Mouse (Mus musculus): ENCODE data around the gene Trem1. TPM values are rescaled to one million over a fixed set of nuclear protein-coding genes. Genes with fewer than 3 reads are reported as not detected.

Gene Trem1
- polyA plus RNA-seq (2016; fragmentation: Nextera tagmentation; extraction: Ambion mirVana), result not detected in 2 replicates

DNA sequence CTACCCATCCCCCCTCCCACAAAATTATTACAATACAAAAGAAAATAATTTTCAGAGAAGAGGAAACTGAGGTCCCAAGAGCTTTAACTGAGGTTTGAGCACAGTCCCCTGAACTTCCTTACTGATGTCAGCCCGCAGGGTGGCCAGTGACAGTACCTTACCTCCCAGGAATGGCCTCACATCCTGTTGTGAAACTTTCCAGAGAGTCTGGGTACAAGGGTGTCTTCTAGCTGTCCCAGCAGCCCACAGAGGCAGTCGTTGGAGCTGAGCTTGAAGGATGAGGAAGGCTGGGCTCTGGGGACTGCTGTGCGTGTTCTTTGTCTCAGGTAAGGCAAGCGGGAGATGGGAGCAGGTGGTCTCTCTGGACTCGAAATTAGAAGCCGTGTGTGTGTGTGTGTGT is at the start of gene Trem1:
TSS of gene Trem1 (plus strand) at position 251 of the 400 bp plus-strand sequence.
- Histone ChIP-seq H3K27me3 (replicated peaks; ENCODE audit: low read depth, poor library complexity, severe bottlenecking) (no peaks in the 10 kb centered on the region), H3K9me3 (no peaks in the 10 kb centered on the region), H3K27ac (replicated peaks) (no peak within 1 kb of the TSS), H3K4me1 (no peaks in the 10 kb centered on the region), H3K4me3 (no peak within 1 kb of the TSS), H3K36me3 (replicated peaks) (no peaks in the 10 kb centered on the region)
- no peak for DNase-seq (ENCODE audit: low spot score)
- 85% methylated on average over 6 of the region's 6 CpGs for WGBS

DNA sequence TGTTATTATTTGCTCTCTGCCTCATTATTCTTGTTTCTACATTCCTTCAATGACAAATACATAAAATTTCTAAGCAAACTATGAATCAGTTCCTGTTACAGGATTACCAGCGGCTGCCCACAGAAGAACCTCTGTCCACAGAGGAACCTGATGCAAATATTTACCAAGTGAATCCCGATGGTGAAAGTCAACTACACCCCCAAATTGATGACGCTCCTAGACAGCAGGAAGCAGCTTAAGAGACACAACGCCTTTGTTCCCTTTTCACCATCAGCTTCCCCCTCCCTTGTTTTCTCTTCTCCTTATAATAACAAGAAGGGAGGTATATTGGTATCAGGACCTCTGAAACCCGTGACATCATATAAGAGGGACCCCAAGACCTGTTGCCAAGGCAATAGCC is 47.3 kb upstream of the Trem1 start:
- H3K27ac ChIP-seq (replicated peaks), result no peak overlapping the region
- 72% methylated on average over 5 of the region's 5 CpGs for WGBS
- H3K4me3 ChIP-seq, result no peak overlapping the region
- 0 out of 2 replicates have a peak, but pooled peaks cover 3% of the 10 kb centered on the region for H3K9me3 ChIP-seq
- H3K27me3 ChIP-seq (replicated peaks; ENCODE audit: low read depth, poor library complexity, severe bottlenecking), result no peaks in the 10 kb centered on the region
- DNase-seq (ENCODE audit: low spot score), result no peak
- H3K36me3 ChIP-seq (replicated peaks), result no peaks in the 10 kb centered on the region
- peaks cover 4% of the 10 kb centered on the region; the same call in 1 of the 2 replicates for H3K4me1 ChIP-seq

DNA sequence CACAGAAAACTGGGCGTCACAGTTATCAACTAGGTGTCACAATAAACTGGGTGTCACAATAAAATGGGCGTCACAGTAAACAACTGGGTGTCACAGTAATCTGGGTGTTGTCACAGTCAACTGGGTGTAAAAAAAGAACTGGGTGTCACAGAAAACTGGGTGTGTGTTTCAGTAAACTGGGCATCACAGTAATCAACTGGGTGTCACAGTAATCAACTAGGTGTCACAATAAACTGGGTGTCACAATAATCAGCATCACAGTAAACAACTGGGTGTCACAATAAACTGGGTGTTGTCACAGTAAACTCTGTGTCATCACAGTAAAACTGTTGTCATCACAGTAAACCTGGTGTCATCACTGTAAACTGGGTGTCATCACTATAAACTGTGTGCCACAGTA is 40.2 kb upstream of the Trem1 start:
- Histone ChIP-seq H3K27ac (replicated peaks) (no peak overlapping the region), H3K4me1 (peaks cover 4% of the 10 kb centered on the region; the same call in 1 of the 2 replicates), H3K4me3 (no peak overlapping the region), H3K27me3 (replicated peaks; ENCODE audit: low read depth, poor library complexity, severe bottlenecking) (no peaks in the 10 kb centered on the region), H3K9me3 (no peaks in the 10 kb centered on the region), H3K36me3 (replicated peaks) (no peaks in the 10 kb centered on the region)
- WGBS, result 81% methylated on average over 2 of the region's 2 CpGs
- DNase-seq (ENCODE audit: low spot score), result no peak

DNA sequence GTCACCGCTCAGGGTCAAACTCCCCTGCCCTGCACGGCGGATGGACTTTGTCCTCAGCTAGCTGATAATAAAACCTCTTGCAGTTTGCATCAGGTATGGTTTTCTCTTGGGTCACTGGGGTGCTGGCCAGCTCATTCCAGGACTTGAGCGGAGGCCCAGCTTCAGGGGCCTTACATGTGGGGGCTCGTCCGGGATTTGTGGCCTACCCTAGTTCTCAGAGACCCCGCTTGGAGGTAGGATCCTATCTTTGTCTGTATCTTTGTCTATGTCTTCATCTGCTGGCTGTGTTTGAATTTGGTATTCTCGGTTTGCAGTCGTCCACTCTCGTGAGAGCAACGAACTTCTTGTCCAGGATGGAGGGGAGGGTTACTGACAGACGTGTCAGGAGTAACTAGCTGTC is 29.5 kb upstream of the Trem1 start:
- peaks cover 27% of the 10 kb centered on the region for H3K9me3 ChIP-seq
- no peak overlapping the region for H3K4me3 ChIP-seq
- no peaks in the 10 kb centered on the region for H3K36me3 ChIP-seq (replicated peaks)
- 94% methylated on average over 12 of the region's 12 CpGs for WGBS
- H3K27ac ChIP-seq (replicated peaks), result no peak overlapping the region
- no peak for DNase-seq (ENCODE audit: low spot score)
- no peaks in the 10 kb centered on the region for H3K27me3 ChIP-seq (replicated peaks; ENCODE audit: low read depth, poor library complexity, severe bottlenecking)
- H3K4me1 ChIP-seq, result no peaks in the 10 kb centered on the region

DNA sequence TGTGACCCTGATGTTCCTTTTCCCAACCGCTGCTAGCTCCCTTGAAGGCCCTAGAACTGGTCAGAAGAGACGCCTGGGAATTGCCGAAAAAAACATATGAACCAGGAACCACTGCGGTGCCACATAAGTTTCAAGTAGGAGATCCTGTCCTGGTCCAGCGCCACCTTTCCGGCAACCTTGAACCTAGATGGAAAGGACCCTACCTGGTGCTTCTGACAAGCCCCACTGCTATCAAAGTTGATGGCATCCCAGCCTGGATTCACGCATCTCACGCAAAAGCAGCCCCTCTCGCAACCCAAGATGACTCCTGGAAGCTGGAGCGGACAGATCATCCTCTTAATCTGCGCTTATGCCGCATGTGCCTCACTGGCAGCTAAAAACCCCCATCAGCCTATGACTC is 20.0 kb upstream of the Trem1 start:
- DNase-seq (ENCODE audit: low spot score), result no peak
- 93% methylated on average over 12 of the region's 12 CpGs for WGBS
- Histone ChIP-seq H3K27me3 (replicated peaks; ENCODE audit: low read depth, poor library complexity, severe bottlenecking) (no peaks in the 10 kb centered on the region), H3K27ac (replicated peaks) (no peak overlapping the region), H3K36me3 (replicated peaks) (no peaks in the 10 kb centered on the region), H3K4me3 (no peak overlapping the region), H3K4me1 (no peaks in the 10 kb centered on the region), H3K9me3 (no peaks in the 10 kb centered on the region)

DNA sequence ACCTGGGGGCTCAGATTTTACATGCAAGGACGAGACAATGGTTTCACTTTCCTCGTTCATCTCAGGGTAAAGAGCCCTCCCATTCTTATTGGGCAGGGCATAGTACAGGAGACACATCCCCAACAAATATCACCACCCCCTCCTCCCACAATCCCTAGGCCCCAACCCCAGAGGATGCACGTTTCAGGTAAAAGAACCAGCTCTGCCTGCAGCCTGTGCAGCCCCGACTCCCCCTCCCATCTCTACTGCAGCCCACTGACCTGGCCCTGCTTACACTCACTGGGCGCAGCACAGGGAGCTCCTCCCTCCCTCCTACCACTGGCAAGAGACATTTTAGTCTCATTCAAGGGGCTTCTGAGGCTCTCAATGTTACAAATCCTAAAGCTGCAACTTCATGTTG is 19.1 kb upstream of the Trem1 start:
- DNase-seq (ENCODE audit: low spot score), result no peak
- 78% methylated on average over 5 of the region's 5 CpGs for WGBS
- no peak overlapping the region for H3K4me3 ChIP-seq
- H3K27me3 ChIP-seq (replicated peaks; ENCODE audit: low read depth, poor library complexity, severe bottlenecking), result no peaks in the 10 kb centered on the region
- H3K9me3 ChIP-seq, result 0 out of 2 replicates have a peak, but pooled peaks cover 3% of the 10 kb centered on the region
- H3K4me1 ChIP-seq, result no peaks in the 10 kb centered on the region
- H3K27ac ChIP-seq (replicated peaks), result no peak overlapping the region
- H3K36me3 ChIP-seq (replicated peaks), result no peaks in the 10 kb centered on the region

DNA sequence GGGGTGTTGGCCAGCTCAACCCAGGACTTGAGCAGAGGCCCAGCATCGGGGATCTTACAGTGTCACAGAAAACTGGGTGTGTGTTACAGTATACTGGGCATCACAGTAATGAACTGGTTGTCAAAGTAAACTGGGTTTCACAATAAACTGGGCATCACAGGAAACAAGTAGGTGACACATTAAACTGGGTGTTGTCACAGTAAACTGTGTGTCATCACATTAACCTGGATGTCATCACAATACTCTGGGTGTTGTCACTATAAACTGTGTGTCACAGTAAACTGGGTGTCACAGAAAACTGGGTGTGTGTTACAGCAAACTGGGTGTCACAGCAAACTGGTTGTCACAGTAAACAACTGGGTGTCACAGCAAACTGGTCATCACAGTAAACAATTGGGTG is 17.1 kb upstream of the Trem1 start:
- no peaks in the 10 kb centered on the region for H3K36me3 ChIP-seq (replicated peaks)
- no peak overlapping the region for H3K4me3 ChIP-seq
- H3K9me3 ChIP-seq, result 0 out of 2 replicates have a peak, but pooled peaks cover 3% of the 10 kb centered on the region
- no peak for DNase-seq (ENCODE audit: low spot score)
- H3K27ac ChIP-seq (replicated peaks), result no peak overlapping the region
- H3K4me1 ChIP-seq, result no peaks in the 10 kb centered on the region
- WGBS, result 92% methylated on average over 1 of the region's 1 CpGs
- no peaks in the 10 kb centered on the region for H3K27me3 ChIP-seq (replicated peaks; ENCODE audit: low read depth, poor library complexity, severe bottlenecking)

DNA sequence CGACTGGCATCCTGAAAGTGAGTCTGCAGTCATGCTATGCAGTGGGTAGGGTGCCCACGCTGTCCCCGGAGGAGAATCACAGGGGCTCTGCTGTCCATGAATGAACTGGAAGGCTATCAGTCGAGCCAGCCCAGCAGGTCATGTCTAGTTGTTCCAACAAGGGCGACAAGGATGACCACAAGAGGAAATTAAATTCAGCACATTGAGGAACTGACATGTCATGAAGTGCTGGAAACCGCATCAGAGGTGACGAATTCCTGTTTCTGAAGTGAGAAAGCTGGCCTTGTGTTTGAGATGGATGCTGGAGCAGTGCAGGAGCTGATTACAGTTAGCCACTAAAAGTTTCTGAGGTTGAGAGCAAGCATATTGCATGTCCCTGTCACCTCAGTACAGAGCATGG is 1.9 kb upstream of the Trem1 start:
- H3K9me3 ChIP-seq, result no peaks in the 10 kb centered on the region
- no peak overlapping the region for H3K4me3 ChIP-seq
- no peaks in the 10 kb centered on the region for H3K4me1 ChIP-seq
- no peak for DNase-seq (ENCODE audit: low spot score)
- WGBS, result 89% methylated on average over 7 of the region's 7 CpGs
- no peak overlapping the region for H3K27ac ChIP-seq (replicated peaks)
- H3K36me3 ChIP-seq (replicated peaks), result no peaks in the 10 kb centered on the region
- H3K27me3 ChIP-seq (replicated peaks; ENCODE audit: low read depth, poor library complexity, severe bottlenecking), result no peaks in the 10 kb centered on the region

DNA sequence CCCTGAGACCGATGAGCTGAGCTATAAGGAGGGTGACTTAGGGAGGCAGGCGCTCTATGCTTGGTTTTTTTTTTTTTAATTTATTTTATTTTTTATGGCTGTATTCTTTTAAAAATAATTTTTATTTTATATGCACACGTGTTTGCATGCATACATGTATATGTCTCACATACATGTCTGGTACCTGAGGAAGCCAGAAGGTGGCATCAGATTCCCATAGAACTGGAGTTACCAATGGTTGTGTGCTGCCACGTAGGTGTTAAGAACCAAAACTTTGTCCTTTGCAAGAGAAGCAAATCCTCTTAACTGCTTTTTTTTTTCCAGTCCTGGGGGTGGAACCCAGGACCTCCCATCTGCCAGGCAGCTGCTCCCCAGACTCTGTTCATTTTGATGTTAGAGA is 1.2 kb downstream of the Trem1 start:
- no peaks in the 10 kb centered on the region for H3K4me1 ChIP-seq
- 89% methylated on average over 4 of the region's 4 CpGs for WGBS
- no peak for DNase-seq (ENCODE audit: low spot score)
- H3K27me3 ChIP-seq (replicated peaks; ENCODE audit: low read depth, poor library complexity, severe bottlenecking), result no peaks in the 10 kb centered on the region
- no peaks in the 10 kb centered on the region for H3K9me3 ChIP-seq
- H3K27ac ChIP-seq (replicated peaks), result no peak overlapping the region
- no peaks in the 10 kb centered on the region for H3K36me3 ChIP-seq (replicated peaks)
- no peak overlapping the region for H3K4me3 ChIP-seq

DNA sequence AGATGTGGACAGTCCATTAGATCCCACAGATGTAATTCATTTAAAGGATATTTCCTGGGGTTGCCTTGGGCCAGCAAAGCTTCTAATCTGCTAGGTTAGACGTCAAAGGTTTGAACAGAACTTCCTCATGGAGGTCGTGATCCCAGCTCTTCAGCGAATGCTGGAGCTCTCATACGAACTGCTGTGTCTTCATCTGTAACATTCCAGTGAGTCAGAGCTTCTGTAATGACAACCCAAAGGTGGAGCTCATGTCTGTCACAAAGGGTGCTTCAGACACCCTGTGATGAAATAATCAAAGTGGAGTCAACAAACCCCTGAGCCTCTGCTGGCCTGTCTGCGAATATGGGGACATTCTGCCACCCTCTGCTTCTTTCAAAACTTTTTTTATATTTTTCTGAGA is 2.0 kb downstream of the Trem1 start:
- H3K36me3 ChIP-seq (replicated peaks), result no peaks in the 10 kb centered on the region
- H3K27me3 ChIP-seq (replicated peaks; ENCODE audit: low read depth, poor library complexity, severe bottlenecking), result no peaks in the 10 kb centered on the region
- H3K9me3 ChIP-seq, result no peaks in the 10 kb centered on the region
- no peak for DNase-seq (ENCODE audit: low spot score)
- no peaks in the 10 kb centered on the region for H3K4me1 ChIP-seq
- 67% methylated on average over 5 of the region's 5 CpGs for WGBS
- H3K27ac ChIP-seq (replicated peaks), result no peak overlapping the region
- H3K4me3 ChIP-seq, result no peak overlapping the region

DNA sequence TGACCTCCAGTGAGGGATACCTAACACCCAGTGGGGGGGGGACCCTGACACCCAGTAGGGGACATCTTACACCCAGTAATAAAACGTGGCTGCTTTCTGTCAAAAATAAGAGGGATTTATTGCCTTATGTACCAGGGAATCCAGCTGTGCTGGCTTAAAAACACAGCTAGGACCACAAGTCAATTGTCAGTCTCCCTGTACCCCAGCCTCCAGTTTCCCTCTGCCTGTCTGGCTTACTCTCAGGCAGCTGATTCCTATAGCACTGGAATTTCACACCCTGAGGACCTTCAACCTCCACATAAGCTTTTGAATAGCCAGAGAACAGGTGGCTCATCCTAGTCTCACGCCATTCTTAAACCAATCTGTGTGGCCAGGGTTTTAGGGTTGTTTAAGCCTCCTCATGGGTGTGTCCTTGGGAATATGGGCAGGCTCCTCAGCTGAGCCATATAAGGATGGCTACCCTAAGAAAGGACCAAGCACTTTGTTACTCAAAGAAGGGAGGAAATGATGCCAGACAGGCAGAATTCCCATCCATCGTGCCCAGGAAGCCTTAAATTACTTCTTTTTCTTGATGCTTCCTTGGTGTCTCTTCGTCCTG is 3.3 kb downstream of the Trem1 start:
- H3K27me3 ChIP-seq (replicated peaks; ENCODE audit: low read depth, poor library complexity, severe bottlenecking), result no peaks in the 10 kb centered on the region
- H3K4me3 ChIP-seq, result no peak overlapping the region
- no peak for DNase-seq (ENCODE audit: low spot score)
- 57% methylated on average over 4 of the region's 4 CpGs for WGBS
- no peaks in the 10 kb centered on the region for H3K9me3 ChIP-seq
- H3K27ac ChIP-seq (replicated peaks), result no peak overlapping the region
- H3K36me3 ChIP-seq (replicated peaks), result no peaks in the 10 kb centered on the region
- H3K4me1 ChIP-seq, result no peaks in the 10 kb centered on the region

DNA sequence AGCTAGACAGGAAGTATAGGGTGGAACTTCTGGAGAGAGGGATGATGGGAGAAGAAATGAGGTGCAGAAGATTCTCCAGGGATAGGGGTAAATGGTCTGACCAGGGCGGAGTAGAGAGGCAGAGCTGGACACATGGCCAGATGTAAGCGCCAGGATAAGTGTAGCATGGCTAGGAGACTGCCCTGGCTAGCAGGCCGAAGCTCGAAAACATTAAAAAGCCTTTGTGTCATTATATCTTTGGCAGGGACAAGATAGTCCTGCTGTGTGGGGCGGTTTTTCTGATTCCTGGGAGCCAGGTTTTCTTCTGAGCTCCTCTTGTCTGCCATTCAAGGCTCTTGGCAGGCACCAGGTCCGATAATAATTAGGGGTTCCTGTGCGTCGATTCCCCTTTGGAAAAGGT is 5.1 kb downstream of the Trem1 start:
- no peak overlapping the region for H3K4me3 ChIP-seq
- DNase-seq (ENCODE audit: low spot score), result no peak
- WGBS, result 86% methylated on average over 8 of the region's 8 CpGs
- H3K36me3 ChIP-seq (replicated peaks), result no peaks in the 10 kb centered on the region
- no peaks in the 10 kb centered on the region for H3K9me3 ChIP-seq
- no peak overlapping the region for H3K27ac ChIP-seq (replicated peaks)
- no peaks in the 10 kb centered on the region for H3K27me3 ChIP-seq (replicated peaks; ENCODE audit: low read depth, poor library complexity, severe bottlenecking)
- no peaks in the 10 kb centered on the region for H3K4me1 ChIP-seq

DNA sequence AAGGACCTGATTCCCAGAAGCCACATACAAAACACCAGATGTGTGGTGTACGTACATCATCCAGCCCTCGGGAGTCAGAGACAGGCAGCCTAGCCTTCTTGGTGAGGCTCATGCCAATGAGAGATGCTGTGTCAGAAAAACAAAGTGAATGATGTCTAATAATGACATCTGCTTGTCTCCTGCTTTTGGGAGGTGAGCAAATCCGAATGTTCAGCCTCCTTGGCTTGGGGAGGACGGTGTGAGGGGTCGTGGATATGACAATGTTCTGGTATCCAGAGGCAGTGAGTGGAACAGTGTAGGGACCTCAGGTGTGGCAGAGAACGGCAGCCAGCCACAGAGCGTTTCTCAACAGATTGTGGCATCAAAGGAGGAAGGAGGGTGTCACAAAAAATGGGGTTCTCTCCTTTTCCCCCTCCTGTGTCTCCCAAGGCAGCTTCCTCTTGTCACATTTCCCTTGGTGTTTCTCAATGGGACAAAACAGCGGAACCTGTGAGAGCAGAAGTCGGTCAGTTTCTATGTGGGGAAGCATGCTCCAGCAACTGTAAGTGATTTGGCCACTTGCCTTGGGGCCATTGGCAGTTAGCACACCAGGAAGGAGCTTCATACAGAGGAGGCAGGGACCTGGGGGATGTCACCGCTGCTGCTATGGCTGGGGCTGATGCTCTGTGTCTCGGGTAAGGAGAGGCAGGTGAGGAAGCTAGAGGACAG is 14.8 kb downstream of the Trem1 start, which contains the start of gene Trem3:
TSS of gene Trem3 (plus strand) at position 557 of the 708 bp plus-strand sequence.
- no peaks in the 10 kb centered on the region for H3K4me1 ChIP-seq
- H3K9me3 ChIP-seq, result no peaks in the 10 kb centered on the region
- 81% methylated on average over 11 of the region's 11 CpGs for WGBS
- H3K27me3 ChIP-seq (replicated peaks; ENCODE audit: low read depth, poor library complexity, severe bottlenecking), result no peaks in the 10 kb centered on the region
- H3K27ac ChIP-seq (replicated peaks), result no peak within 1 kb of the TSS
- no peaks in the 10 kb centered on the region for H3K36me3 ChIP-seq (replicated peaks)
- no peak for DNase-seq (ENCODE audit: low spot score)
- no peak within 1 kb of the TSS for H3K4me3 ChIP-seq
